In the genomic region with DNA sequence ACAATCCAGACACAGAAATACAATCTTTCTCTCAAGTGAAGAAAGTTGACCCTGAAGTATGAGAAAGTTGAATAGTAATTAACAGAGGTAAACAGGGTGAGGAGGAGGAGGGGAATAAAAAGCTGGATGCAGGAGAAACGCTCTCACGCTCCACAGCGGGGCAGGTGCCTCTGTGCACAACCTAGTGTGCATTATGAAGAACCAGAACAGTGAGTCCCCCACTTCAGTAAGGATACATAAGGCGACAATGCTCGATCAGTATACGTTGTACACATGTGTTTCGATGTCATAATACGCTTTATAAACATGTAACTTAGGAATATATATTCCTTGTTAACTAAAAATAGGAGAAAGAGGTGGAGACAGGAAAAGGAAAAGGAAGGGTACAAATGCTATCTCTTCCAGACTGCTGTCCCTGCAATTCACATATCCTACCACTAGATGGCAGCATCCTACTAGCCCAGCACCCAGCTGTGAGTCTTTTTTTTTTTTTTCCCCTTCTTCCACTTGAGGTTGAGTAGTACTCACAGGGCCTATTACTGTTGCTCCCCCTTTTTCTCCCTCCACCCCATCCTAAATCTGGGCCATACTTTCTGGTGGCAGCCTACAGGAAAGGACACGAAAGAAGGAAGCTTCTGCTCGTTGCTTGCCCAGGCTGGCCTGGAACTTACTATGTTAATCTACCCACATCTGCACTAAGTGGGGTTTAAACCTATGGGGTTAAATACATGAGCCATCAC, we compare ENCODE assay signal across 7 mouse cellular contexts. TPM values are rescaled to one million over a fixed set of nuclear protein-coding genes. Genes with fewer than 3 reads are reported as not detected.
DNase-seq lines count a peak whose midpoint lies in the region; ATAC-seq and TF ChIP-seq lines count a peak whose summit lies in the region.

No protein-coding gene starts in this region.

- no peak overlapping the region for H3K27ac ChIP-seq in intestine, postnatal 0 days (ENCODE audit: low read depth, low read length)

- DNase-seq in 3T3-L1 (ENCODE audit: low read depth, low spot score) = peak; percentile 80
- DNase-seq in CD4-positive, CD25-positive, alpha-beta regulatory T cell, adult 2 months (ENCODE audit: low read depth, low spot score) = peak; percentile 82
- peak; percentile 44 for DNase-seq in c-Kit-positive CD71-negative TER-119-negative erythroid progenitor cells, embryonic 14.5 days (ENCODE audit: low read depth)
- DNase-seq in gastrocnemius, postnatal 25 days = peak; percentile 38
- DNase-seq in lung, adult 18-20 months = peak; percentile 27 to 45
- peak; percentile 78 for DNase-seq in retina, embryonic 14.5 days (ENCODE audit: low spot score)

- TF ChIP-seq CTCF in intestine, postnatal 0 days (IDR thresholded peaks at IDR 0.05; ENCODE audit: low read depth) = peak; percentile 94

- H3K4me3 ChIP-seq in intestine, postnatal 0 days (ENCODE audit: low read depth, low read length) = no peak overlapping the region

- no peak overlapping the region for H3K9ac ChIP-seq in intestine, postnatal 0 days (ENCODE audit: low read depth, low read length)

- WGBS in intestine, postnatal 0 days = 78% methylated on average over 10 of the region's 10 CpGs

- no peaks in the 10 kb centered on the region for H3K27me3 ChIP-seq in intestine, postnatal 0 days (replicated peaks; ENCODE audit: control insufficient read depth, insufficient read depth, low read length)

- peaks cover 28% of the 10 kb centered on the region for H3K36me3 ChIP-seq in intestine, postnatal 0 days (ENCODE audit: control insufficient read depth, insufficient read depth)

- H3K4me1 ChIP-seq in intestine, postnatal 0 days (replicated peaks; ENCODE audit: control insufficient read depth, insufficient read depth, low read length) = no peaks in the 10 kb centered on the region

- H3K9me3 ChIP-seq in intestine, postnatal 0 days (ENCODE audit: control insufficient read depth) = no peaks in the 10 kb centered on the region

- H3K4me2 ChIP-seq in intestine, postnatal 0 days (replicated peaks; ENCODE audit: low read depth) = no peak overlapping the region

- ATAC-seq in intestine, postnatal 0 days = peak; percentile 38; the same call in 1 of the 2 replicates

RNA-seq across cellular contexts. Expression of gene Mtr, which starts 47.7 kb away (rescaled TPM):
- total RNA-seq in gastrocnemius, postnatal 25 days (2021) = 10 to 100 TPM; 14.3 to 14.9 TPM
- polyA plus RNA-seq in intestine, postnatal 0 days (2015; fragmentation: Nextera tagmentation; extraction: Ambion mirVana) = 2.3 and 2.8 TPM in 2 replicates
